Mouse (Mus musculus) monocyte, adult 5-6 weeks (primary cell): Measurements from ENCODE around the gene Sspn. TPM values are rescaled to one million over a fixed set of nuclear protein-coding genes. Genes with fewer than 3 reads are reported as not detected.

ENCODE experiments used
- ATAC-seq: fragments of 153-309, 156-312 bp; replicated peaks from 2 replicates; pipeline ENCODE4 v1.8.0; 2017; ENCODE audit warnings: mild to moderate bottlenecking; ENCODE audit not compliant: low TSS enrichment, insufficient number of reproducible peaks, severe bottlenecking, poor library complexity, low FRiP score
- total RNA-seq: library from RNA; stranded (forward); fragments of 200-1000, 200-491, 200-594 nt; gene quantifications from 3 replicates; pipeline ENCODE4 v1.2.3, GENCODE M21; 2017

Sspn gene
- total RNA-seq, 1 experiment from 2014 or later, result 2.8 TPM

- ATAC-seq, result no peak
These were observed 36.9 kb downstream of the Sspn start for GRCm38 (mm10) chr6:145968301-145968818.

GRCm38 (mm10) chr6:145968821-145969220, 37.4 kb downstream of the Sspn start:
- ATAC-seq, result no peak

GRCm38 (mm10) chr6:145969572-145969971, 38.1 kb downstream of the Sspn start:
- no peak for ATAC-seq

- no peak for ATAC-seq
These were observed 40.7 kb downstream of the Sspn start for GRCm38 (mm10) chr6:145972107-145972506.

- no peak for ATAC-seq
These were observed 41.4 kb downstream of the Sspn start for GRCm38 (mm10) chr6:145972836-145973235.

GRCm38 (mm10) chr6:145973356-145973755, 41.9 kb downstream of the Sspn start:
- no peak for ATAC-seq

- no peak for ATAC-seq
These were observed 43.3 kb downstream of the Sspn start for GRCm38 (mm10) chr6:145974766-145975165.

- no peak for ATAC-seq
These were observed 45.9 kb downstream of the Sspn start for GRCm38 (mm10) chr6:145977344-145977743.

GRCm38 (mm10) chr6:145977771-145978450, 46.5 kb downstream of the Sspn start:
- no peak for ATAC-seq

GRCm38 (mm10) chr6:145981074-145981473, 49.6 kb downstream of the Sspn start:
- ATAC-seq, result no peak

- ATAC-seq, result no peak
These were observed 50.9 kb downstream of the Sspn start for GRCm38 (mm10) chr6:145982335-145982734.

- no peak for ATAC-seq
These were observed 59.1 kb downstream of the Sspn start for GRCm38 (mm10) chr6:145990578-145990977.

- ATAC-seq, result no peak
These were observed 61.1 kb downstream of the Sspn start for GRCm38 (mm10) chr6:145992526-145992925.

- ATAC-seq, result no peak
These were observed 61.5 kb downstream of the Sspn start for GRCm38 (mm10) chr6:145992985-145993384.

- no peak for ATAC-seq
These were observed 67.0 kb downstream of the Sspn start for GRCm38 (mm10) chr6:145998314-145999007.

- ATAC-seq, result no peak
These were observed 69.3 kb downstream of the Sspn start for GRCm38 (mm10) chr6:146000767-146001166.

GRCm38 (mm10) chr6:146001396-146002191, 70.2 kb downstream of the Sspn start:
- ATAC-seq, result no peak

- no peak for ATAC-seq
These were observed 72.7 kb downstream of the Sspn start for GRCm38 (mm10) chr6:146004174-146004601.

GRCm38 (mm10) chr6:146005129-146005886, 73.9 kb downstream of the Sspn start:
- ATAC-seq, result no peak
